Mouse (Mus musculus) heart, adult 2 months (tissue): ENCODE results near the gene Btbd6. TPM values are rescaled to one million over a fixed set of nuclear protein-coding genes. Genes with fewer than 3 reads are reported as not detected.

Experiments used
- DNase-seq, 2 experiments: peaks; one replicate each; pipeline ENCODE4 v3.0.0; 2021
- H3K27ac ChIP-seq: fragments of 200-600 bp; 2 replicates; pipeline ENCODE4 v1.8.1; 2022
- H3K27me3 ChIP-seq: fragments of 200-500 bp; 2 replicates; pipeline ENCODE4 v1.6.1; 2012; ENCODE audit warnings: mild to moderate bottlenecking, low read length, inconsistent platforms, mixed read lengths; ENCODE audit not compliant: control insufficient read depth, insufficient read depth
- H3K36me3 ChIP-seq: fragments of 200-500 bp; 2 replicates; pipeline ENCODE4 v1.6.1; 2012; ENCODE audit warnings: low read length, inconsistent platforms; ENCODE audit not compliant: control insufficient read depth, insufficient read depth
- H3K4me1 ChIP-seq: fragments of 200-500 bp; 2 replicates; pipeline ENCODE4 v1.6.1; 2011; ENCODE audit warnings: low read length; ENCODE audit not compliant: control insufficient read depth, insufficient read depth
- H3K4me3 ChIP-seq: fragments of 200-600 bp; 2 replicates; pipeline ENCODE4 v1.8.1; 2022
- H3K79me2 ChIP-seq: fragments of 200-500 bp; replicated peaks from 2 replicates; pipeline ENCODE4 v1.6.1; 2012; ENCODE audit warnings: mild to moderate bottlenecking, inconsistent platforms, low read length, moderate library complexity, mixed read lengths; ENCODE audit not compliant: control insufficient read depth, insufficient read depth
- H3K9ac ChIP-seq: fragments of 200-500 bp; 2 replicates; pipeline ENCODE4 v1.6.1; 2012; ENCODE audit warnings: low read depth, mild to moderate bottlenecking, control low read depth, inconsistent platforms, low read length, mixed read lengths
- CTCF ChIP-seq: fragments of 200-600 bp; IDR thresholded peaks from 2 replicates; pipeline ENCODE4 v1.8.1; 2022; ENCODE audit warnings: antibody characterized with exemption, mild to moderate bottlenecking, moderate library complexity
- EP300 ChIP-seq: fragments of 200-500 bp; IDR thresholded peaks from 2 replicates; pipeline ENCODE4 v1.6.1; 2011; ENCODE audit warnings: low read depth, low read length, control low read depth; ENCODE audit not compliant: insufficient read depth
- POLR2A ChIP-seq: fragments of 200-500 bp; IDR thresholded peaks from 2 replicates; pipeline ENCODE4 v1.6.1; 2011; ENCODE audit warnings: mild to moderate bottlenecking, low read depth, low read length, control low read depth; ENCODE audit not compliant: insufficient read depth
- WGBS: fragments of 180-500 bp; shearing (Covaris S2); methylation state at CpG from one replicate; pipeline ENCODE4 v1.1.7; 2018; 5-methylcytosine and 5-hydroxymethylcytosine counted together
- intact Hi-C: fragments of 180-260 bp; cut with DNase I; formaldehyde crosslinking; loops from one replicate; pipeline ENCODE4 v1.15.1; 2025
- polyA plus RNA-seq: library from polyadenylated mRNA; depleted of rRNA; stranded (reverse); fragments of >200 nt; gene quantifications from 2 replicates; pipeline ENCODE4 v1.2.3, GENCODE M21; 2012
- total RNA-seq, 2 experiments: library from RNA; stranded (reverse); gene quantifications; 2 replicates each; pipeline ENCODE4 v1.2.3; 2021

Gene Btbd6
- total and polyA plus RNA-seq, 3 experiments: 21.8 to 27.4 (median 24.3) TPM

DNA sequence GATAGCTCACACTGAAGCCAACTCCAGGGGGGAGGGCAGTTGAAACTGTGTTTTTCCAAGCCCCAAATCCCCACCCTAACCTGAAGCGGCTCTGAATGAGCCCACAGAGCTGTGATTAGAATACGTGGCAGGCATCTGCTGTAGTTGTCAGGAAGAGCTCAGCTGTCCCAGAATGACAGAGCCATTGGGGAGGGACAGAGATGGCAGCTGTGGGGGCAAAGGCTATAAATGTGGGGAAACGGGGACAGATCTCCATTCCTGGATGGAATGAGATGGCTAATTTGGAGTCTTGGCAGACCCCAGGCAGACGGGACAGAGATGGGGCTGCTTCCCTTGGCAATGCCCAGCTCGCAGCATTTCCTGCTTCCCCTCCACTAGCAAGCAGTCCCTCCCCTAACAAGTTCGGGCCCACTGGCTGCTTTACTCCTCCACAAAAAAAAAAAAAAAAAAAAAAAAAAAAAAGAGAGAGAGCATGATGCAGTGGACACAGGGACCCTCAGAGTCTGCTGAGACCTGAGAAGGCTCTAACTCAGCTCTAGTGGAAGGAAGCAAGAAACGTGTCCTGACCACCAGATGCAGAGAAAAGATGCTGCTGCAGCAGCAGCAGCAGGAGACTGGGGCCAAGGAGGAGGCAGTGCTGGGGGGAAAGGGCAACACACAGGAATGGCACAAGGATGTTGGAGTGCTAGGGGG lies 25.0 kb upstream of the Btbd6 start:
- Histone ChIP-seq H3K27me3 (no peaks in the 10 kb centered on the region), H3K36me3 (no peaks in the 10 kb centered on the region), H3K4me3 (no peak overlapping the region), H3K79me2 (no peaks in the 10 kb centered on the region), H3K27ac (peak overlapping the region; percentile 81), H3K4me1 (peaks cover 23% of the 10 kb centered on the region), H3K9ac (no peak overlapping the region)
- TF ChIP-seq POLR2A (no peak), CTCF (no peak), EP300 (no peak)
- 17% methylated on average over 7 of the region's 7 CpGs for WGBS
- DNase-seq: no peak
- intact Hi-C loops: loop anchor here (5.0 kb wide), 1 partner anchor 191 kb away; the partner anchor contains the start of gene Crip2

DNA sequence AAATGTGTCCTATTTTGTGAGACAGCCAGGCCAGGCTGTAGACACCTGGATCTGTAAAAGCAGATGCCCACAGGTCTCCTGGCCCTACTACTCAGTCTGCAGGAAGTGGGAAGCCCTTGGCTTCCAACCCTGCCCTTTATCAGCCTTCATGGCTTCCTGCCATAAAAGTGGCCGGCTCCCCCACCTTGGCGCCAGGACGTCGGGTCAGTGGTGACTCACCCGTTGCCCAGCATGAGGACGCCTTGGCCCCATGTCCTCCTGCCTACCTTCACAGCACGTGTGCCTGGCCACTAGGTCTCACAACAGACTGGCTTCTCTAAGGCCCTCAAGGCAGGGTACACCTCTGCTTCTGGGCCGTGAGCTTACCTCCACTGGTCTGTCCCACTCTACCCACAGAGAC lies 23.8 kb upstream of the Btbd6 start:
- Histone ChIP-seq H3K4me3 (no peak overlapping the region), H3K79me2 (no peaks in the 10 kb centered on the region), H3K27ac (peak overlapping the region; percentile 12), H3K36me3 (no peaks in the 10 kb centered on the region), H3K4me1 (peaks cover 23% of the 10 kb centered on the region), H3K27me3 (no peaks in the 10 kb centered on the region), H3K9ac (no peak overlapping the region)
- peak; percentile 69 to 79 for DNase-seq
- 0 out of 2 replicates have a peak, but pooled peaks have one; percentile 13 for TF ChIP-seq POLR2A
- TF ChIP-seq CTCF: no peak
- 5% methylated on average over 8 of the region's 8 CpGs for WGBS
- intact Hi-C loops: loop anchor here (5.0 kb wide), 1 partner anchor 190 kb away; the partner anchor contains the start of gene Crip2

DNA sequence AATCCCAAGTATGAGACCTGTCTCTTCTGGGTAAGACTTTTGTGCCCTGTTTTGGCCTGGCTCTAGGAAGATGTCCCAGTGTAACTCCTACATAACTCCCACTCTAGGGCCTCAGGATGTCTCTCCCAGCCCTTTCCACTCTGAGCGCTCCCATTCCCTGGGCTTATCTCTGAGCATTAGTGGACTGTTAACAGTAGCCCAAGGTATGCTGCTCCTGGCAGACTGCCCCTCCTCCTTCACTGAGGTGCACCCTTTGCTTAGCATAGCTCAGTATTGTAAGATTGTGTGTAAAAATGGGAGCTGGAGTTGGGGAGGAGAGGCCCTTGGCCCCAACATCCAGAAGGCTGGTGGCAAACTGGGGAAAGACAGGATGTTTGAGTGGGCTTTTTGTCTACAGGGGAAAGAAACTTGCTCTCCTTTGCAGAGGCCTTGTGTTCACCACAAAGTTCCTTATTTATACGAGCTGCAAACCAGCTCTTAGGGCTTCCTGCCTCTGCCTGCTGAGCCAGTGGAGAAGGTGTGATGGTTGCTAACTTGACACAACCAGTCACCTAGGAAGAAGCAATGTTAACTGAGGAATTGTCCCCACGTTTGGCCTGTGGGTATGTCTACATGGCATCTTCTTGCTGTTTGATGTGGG lies 23.2 kb upstream of the Btbd6 start:
- Histone ChIP-seq H3K9ac (no peak overlapping the region), H3K4me3 (no peak overlapping the region), H3K27me3 (no peaks in the 10 kb centered on the region), H3K27ac (peak overlapping the region; percentile 12), H3K36me3 (no peaks in the 10 kb centered on the region), H3K79me2 (no peaks in the 10 kb centered on the region), H3K4me1 (peaks cover 23% of the 10 kb centered on the region)
- intact Hi-C loops: loop anchor here (5.0 kb wide), 1 partner anchor 189 kb away; the partner anchor contains the start of gene Crip2
- TF ChIP-seq POLR2A (no peak), EP300 (no peak), CTCF (no peak)
- 51% methylated on average over 3 of the region's 3 CpGs for WGBS
- DNase-seq: no peak

DNA sequence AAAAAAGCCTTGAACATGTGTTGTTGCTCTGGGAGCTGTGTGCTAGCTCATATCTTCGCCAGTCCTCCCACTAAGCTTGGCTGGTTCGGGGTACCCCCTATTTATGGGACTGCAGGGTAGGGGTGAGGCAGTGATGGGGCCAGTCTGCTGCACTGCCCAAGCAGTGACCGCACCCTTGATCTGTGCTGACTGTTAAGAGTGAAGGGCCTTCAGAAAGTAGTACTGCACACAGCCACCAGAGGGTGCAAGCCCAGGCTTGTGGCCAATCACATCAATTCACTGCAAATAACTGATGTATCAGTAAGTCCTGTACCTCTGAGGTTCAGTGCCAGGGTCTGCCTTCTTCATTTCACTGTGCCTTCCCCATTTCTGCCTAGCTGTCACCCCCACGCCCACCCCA lies 20.5 kb upstream of the Btbd6 start:
- Histone ChIP-seq H3K9ac (no peak overlapping the region), H3K4me3 (no peak overlapping the region), H3K27me3 (no peaks in the 10 kb centered on the region), H3K36me3 (no peaks in the 10 kb centered on the region), H3K4me1 (peaks cover 20% of the 10 kb centered on the region), H3K79me2 (no peaks in the 10 kb centered on the region), H3K27ac (no peak overlapping the region)
- 33% methylated on average over 4 of the region's 4 CpGs for WGBS
- peak; percentile 81; the same call in 1 of the 2 replicates for TF ChIP-seq EP300
- peak; percentile 37; the same call in 1 of the 2 replicates for TF ChIP-seq POLR2A
- TF ChIP-seq CTCF: peak; percentile 97
- intact Hi-C loops: loop anchor here (1.0 kb wide), 2 partner anchors 90 to 120 kb away; no protein-coding TSS in a partner anchor
- peak; percentile 76 to 86 for DNase-seq

DNA sequence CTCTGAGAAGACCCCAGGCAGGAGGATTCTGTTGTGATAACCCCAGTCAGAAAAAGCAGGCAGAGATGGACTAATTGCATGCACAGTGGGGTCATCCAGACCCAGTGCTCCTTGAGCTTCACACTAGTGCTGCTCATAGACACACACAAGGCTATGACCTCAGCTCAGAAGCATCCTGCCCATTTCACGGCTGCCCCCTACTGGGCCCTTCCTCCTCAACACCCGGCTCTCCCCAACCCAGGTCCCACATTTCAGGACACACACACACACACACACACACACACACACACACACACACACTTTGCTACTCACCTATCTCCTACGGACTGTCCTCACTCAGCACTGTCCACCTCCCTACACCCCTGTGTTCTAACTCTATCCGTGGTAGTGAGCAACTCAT lies 18.0 kb upstream of the Btbd6 start:
- WGBS: 32% methylated on average over 4 of the region's 4 CpGs
- Histone ChIP-seq H3K27ac (no peak overlapping the region), H3K79me2 (no peaks in the 10 kb centered on the region), H3K27me3 (no peaks in the 10 kb centered on the region), H3K9ac (no peak overlapping the region), H3K36me3 (no peaks in the 10 kb centered on the region), H3K4me1 (peaks cover 1% of the 10 kb centered on the region; the same call in 1 of the 2 replicates), H3K4me3 (no peak overlapping the region)
- intact Hi-C loops: no loop called here
- DNase-seq: peak; percentile 64 to 67
- TF ChIP-seq POLR2A (no peak), CTCF (peak; percentile 64)

DNA sequence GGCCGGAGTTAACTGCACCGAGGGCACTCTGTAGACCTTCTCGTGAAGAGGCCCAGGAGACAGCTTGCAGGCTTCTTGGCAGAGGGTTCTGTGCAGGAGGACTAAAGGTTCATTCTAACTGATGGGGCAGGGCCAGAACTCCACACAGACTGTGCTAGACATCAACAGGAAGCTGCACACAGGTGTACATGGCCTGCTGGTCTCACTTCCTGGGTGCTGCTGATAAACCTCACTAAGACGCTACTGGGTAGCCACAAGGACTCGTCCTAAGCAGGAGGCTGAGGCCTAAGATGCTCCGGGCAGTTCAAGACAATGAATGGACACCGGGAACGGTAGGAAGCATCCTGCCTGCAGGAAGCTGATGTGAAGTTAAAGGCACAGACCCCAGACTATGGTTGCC lies 16.9 kb upstream of the Btbd6 start:
- H3K4me3 ChIP-seq: no peak overlapping the region
- no peaks in the 10 kb centered on the region for H3K36me3 ChIP-seq
- 62% methylated on average over 8 of the region's 8 CpGs for WGBS
- DNase-seq: no peak
- TF ChIP-seq POLR2A (no peak), EP300 (no peak), CTCF (no peak)
- intact Hi-C loops: no loop called here
- no peak overlapping the region for H3K9ac ChIP-seq
- H3K27ac ChIP-seq: no peak overlapping the region
- no peaks in the 10 kb centered on the region; the same call in 1 of the 2 replicates for H3K4me1 ChIP-seq
- H3K79me2 ChIP-seq: no peaks in the 10 kb centered on the region
- no peaks in the 10 kb centered on the region for H3K27me3 ChIP-seq
